Mouse (Mus musculus) B cell, adult (primary cell): ENCODE results near the gene Snx21. TPM values are rescaled to one million over a fixed set of nuclear protein-coding genes. Genes with fewer than 3 reads are reported as not detected.

Source experiments
- total RNA-seq: library from RNA; stranded (reverse); gene quantifications from 4 replicates; pipeline ENCODE4 v1.2.4, GENCODE M21; 2023; ENCODE audit not compliant: inconsistent age

Snx21 gene
- 0.60 to 1.5 TPM (median 0.69 TPM) in 4 replicates for total RNA-seq

DNA sequence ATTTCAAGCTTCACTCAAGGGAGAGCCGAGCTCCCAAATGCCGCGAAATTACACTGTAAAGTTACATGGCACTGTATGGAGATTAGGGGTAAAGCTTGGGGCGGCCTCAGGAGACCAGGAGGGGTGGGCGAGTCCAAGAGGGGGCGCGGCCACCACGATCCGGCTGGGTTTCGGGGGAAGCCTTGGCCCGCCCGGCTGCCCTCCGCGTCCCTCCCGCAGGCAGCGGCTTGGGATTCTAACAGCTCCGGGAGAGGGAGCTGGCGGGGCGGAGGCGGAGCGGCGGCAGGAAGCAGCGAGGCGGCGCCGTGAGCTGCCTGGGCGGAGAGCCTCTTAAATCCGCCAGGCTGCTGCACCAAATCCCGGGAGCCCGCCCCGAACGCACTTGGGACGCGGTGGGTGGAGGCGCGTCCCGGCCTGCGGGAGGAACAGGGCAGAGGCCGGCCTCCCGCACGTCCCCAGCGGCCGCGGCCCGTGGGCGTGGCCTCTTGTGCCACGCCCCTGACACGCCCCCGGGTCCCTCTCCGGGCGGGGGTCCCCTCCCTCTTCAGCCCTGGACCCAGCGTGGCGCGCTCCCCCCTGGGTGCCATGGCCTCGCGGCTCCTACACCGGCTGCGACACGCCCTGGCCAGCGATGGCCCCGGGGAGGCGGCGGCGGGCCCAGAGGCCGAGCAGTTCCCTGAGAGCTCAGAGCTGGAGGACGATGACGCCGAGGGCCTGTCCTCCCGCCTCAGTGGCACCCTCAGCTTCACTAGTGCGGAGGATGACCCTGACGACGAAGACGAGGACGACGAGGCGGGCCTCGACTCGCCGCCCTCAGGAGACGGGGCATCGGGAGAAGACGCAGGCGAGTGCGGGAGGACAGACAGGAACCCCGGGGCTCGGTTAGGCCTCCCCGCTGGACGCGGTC lies at the start of gene Snx21:
Gene Snx21, plus strand, starts transcription at position 343 of the 907 bp plus-strand sequence.

DNA sequence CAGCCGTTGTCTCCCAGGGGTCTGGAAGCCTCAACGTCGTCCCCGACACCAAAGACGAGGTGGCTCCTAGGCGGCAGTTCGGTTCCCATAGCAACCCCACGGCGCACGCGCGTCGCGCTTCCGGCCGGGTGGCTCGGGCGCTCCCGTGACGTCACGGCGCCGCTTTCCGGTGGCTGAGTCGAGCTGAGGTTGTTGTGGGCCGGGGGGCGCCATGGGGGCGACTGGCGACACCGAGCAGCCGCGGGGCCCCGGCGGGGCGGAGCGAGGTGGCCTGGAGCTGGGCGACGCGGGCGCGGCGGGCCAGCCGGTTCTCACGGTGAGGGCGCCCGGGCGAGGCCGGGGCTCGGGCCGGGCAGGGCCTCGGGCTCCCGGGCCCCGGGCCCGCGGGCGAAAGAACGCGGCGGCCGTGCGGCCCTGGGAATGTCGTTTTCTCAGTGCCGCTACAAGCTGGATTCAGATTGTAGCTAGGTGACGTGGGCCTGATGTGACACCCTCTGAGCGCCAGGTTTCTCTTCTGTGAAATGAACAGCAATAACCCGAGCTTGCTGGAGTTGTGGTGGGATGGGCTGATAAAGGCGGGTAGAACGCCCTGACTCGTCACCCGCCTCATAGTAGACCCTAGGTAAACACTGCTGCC lies 39.7 kb upstream of the Snx21 start, which contains the start of the genes Wfdc3 and Dnttip1:
Gene Wfdc3, minus strand, starts transcription at position 89 of the 637 bp plus-strand sequence.
Gene Dnttip1, plus strand, starts transcription at position 141 of the 637 bp plus-strand sequence.

DNA sequence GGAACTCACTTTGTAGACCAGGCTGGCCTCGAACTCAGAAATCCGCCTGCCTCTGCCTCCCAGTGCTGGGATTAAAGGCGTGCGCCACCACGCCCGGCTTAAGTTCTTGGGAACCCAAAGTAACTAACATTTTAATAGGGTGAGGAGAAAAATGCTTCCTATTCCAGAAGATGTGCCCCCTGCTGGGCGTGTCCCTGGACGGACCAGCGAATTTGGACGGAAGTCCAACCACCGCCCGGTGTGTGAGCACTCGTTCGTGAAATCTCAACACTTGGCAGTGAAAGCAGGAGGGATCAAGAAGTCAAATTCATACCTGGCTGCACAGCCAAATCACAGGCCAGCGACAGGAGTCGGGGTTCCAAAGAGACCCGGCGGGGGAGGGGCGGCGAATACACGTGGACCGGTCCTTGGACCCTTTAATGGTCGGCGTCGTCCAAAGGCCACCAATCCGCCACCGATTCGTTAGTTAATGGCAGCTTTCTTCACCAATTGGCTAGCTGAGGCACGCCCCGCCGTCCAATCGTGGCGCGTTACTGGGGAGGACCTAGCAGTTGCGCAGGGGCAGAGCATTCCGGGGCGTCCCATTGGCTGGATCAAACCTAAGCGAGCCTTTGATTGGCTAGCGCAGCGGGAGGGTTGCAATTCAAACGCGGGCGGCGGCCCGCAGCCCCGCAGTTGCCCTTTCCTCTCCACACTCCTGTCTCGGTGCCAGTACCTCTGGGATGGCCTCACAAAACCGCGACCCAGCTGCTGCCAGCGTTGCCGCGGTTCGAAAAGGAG lies 16.2 kb upstream of the Snx21 start, which contains the start of gene Ube2c:
Gene Ube2c, plus strand, starts transcription at position 641 of the 780 bp plus-strand sequence.

GRCm38 (mm10) chr2:164779481-164780086 lies 6.0 kb upstream of the Snx21 start, which contains the start of gene Tnnc2:
TSS of gene Tnnc2 (minus strand) at chr2:164779967.

DNA sequence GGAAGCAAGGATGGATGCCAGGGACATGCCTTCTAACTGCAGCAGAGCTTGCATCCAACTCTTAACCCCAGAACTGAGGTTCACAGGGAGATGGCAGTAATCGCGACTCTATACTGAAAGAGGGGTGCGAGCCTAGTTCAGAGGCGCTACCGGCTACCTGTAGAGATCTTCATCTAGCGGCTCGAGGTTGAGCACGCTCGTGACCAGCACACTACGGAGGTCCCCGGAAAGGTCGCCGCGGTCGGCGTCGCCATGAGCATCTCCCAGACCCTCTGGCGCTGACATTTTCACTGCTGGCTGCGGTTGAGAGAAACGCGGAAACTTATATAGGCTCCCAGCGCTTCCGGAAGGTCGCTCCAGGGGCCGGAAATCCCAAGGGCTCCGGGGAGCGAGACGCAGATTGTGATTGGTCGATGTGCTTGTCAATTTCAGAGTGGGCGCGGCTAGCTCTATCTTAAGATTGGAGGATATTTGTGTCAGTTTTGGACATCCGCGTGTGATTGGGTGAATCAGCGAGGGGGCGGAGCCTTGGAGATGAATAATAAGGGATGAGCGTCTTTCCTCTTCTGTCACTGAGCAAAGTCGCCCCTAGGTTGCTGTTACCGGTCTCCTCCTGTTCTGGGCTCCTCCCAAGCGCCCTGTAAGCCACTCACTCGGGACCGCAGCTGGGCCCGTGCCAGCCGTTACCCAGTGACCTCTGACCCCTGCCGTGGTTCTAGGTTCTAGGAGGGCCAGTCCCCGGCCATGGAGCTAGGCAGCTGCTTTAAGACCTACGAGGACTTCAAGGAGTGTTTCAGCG lies 19.1 kb downstream of the Snx21 start, which contains the start of the genes Acot8 and Zswim3:
Gene Acot8, minus strand, starts transcription at position 350 of the 799 bp plus-strand sequence.
Gene Zswim3, plus strand, starts transcription at position 566 of the 799 bp plus-strand sequence.

DNA sequence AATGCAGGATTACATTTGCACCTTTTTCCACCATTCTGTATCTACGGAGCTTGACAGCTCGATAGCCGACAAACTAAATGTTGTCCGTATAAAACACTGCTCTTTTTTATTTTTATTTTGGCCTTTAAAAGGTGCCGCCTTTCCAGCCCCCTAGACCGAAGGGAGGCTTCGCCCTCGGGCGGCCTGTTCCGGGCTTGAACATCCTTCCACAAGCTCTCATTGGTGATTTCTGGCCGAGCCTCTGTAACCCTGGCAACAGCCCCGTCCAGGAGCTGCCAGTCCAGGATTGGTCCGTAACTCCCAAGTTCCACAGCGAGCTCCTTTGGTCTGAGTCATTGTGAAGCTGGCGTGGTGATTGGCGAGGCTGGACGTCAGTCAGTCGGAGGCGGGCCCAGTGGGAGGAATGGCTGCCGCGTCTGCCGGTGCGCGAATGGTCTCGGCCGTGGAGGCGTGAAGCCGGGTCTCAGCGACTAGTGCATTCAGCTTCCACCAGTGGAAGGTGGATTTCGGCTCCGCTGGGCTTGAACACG lies 37.1 kb downstream of the Snx21 start, which contains the start of gene Zswim1:
Gene Zswim1, plus strand, starts transcription at position 51 of the 530 bp plus-strand sequence.

DNA sequence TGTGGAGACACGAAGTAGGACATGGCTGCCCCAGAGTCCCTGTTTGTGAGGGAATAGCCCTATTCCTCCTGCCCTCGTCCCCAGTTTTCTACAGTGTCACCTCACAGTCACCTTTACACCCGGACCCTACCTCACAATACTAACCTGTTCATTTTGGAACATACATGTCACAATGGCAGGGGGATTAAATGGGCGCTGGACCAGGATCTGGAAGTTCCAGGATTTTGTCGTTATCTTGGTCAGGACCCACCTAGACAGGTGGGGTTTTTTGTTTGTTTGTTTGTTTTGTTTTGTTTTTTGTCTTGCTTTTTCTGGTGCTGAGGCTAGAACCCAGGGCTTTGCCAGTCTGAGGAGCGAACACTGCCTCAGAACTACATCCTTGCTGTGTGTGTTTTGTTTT lies 42.8 kb downstream of the Snx21 start, which contains the start of gene Spata25:
Gene Spata25, minus strand, starts transcription at position 101 of the 400 bp plus-strand sequence.

GRCm38 (mm10) chr2:164832748-164833301 lies 47.2 kb downstream of the Snx21 start, which contains the start of gene Ctsa:
TSS of gene Ctsa (plus strand) at chr2:164832873.

GRCm38 (mm10) chr2:164833314-164833959 lies 47.8 kb downstream of the Snx21 start, which contains the start of gene Neurl2:
TSS of gene Neurl2 (minus strand) at chr2:164833456.

Other genes with a start within 250 kb of the Snx21 start
- not detected in 4 replicates for gene Wfdc2, start 223.4 kb upstream of the Snx21 start, total RNA-seq
- gene Spint3, start 212.4 kb upstream of the Snx21 start, total RNA-seq: not detected in 4 replicates
- not detected in 4 replicates for gene Wfdc6a, start 200.4 kb upstream of the Snx21 start, total RNA-seq
- not detected in 4 replicates for gene Eppin, start 192.2 kb upstream of the Snx21 start, total RNA-seq
- gene Wfdc6b, start 172.3 kb upstream of the Snx21 start, total RNA-seq: not detected in 4 replicates
- not detected in 4 replicates for gene Wfdc8, start 172.2 kb upstream of the Snx21 start, total RNA-seq
- not detected in 4 replicates for gene Wfdc16, start 147.0 kb upstream of the Snx21 start, total RNA-seq
- gene Wfdc10, start 129.8 kb upstream of the Snx21 start, total RNA-seq: not detected in 4 replicates
- not detected in 4 replicates for gene Wfdc9, start 129.2 kb upstream of the Snx21 start, total RNA-seq
- gene Wfdc11, start 111.7 kb upstream of the Snx21 start, total RNA-seq: not detected in 4 replicates
- gene Wfdc13, start 100.7 kb upstream of the Snx21 start, total RNA-seq: not detected in 4 replicates
- gene Spint4, start 87.3 kb upstream of the Snx21 start, total RNA-seq: not detected in 4 replicates
- gene Spint5, start 70.5 kb upstream of the Snx21 start, total RNA-seq: not detected in 4 replicates
- not detected in 4 replicates for gene Wfdc3, start 39.9 kb upstream of the Snx21 start, total RNA-seq
- 35.3 to 43.4 TPM (median 39.6 TPM) in 4 replicates for gene Dnttip1, start 39.8 kb upstream of the Snx21 start, total RNA-seq
- gene Ube2c, start 15.9 kb upstream of the Snx21 start, total RNA-seq: 2.6 to 4.9 TPM (median 3.6 TPM) in 4 replicates
- gene Tnnc2, start 5.9 kb upstream of the Snx21 start, total RNA-seq: not detected in 4 replicates
- 57.2 to 73.3 TPM (median 63.9 TPM) in 4 replicates for gene Acot8, start 19.1 kb downstream of the Snx21 start, total RNA-seq
- gene Zswim3, start 19.3 kb downstream of the Snx21 start, total RNA-seq: 3.1 to 4.3 TPM (median 3.6 TPM) in 4 replicates
- 7.8 to 9.8 TPM (median 8.5 TPM) in 4 replicates for gene Zswim1, start 36.9 kb downstream of the Snx21 start, total RNA-seq
- 0.69 to 0.74 TPM in 2 of 4 replicates, not detected in the others for gene Spata25, start 42.7 kb downstream of the Snx21 start, total RNA-seq
- 200 to 233 TPM (median 214 TPM) in 4 replicates for gene Ctsa, start 47.0 kb downstream of the Snx21 start, total RNA-seq
- gene Neurl2, start 47.6 kb downstream of the Snx21 start, total RNA-seq: 4.5 to 5.9 TPM (median 4.9 TPM) in 4 replicates
- gene Pltp, start 71.9 kb downstream of the Snx21 start, total RNA-seq: 8.8 to 12.8 TPM (median 10.6 TPM) in 4 replicates
- gene Pcif1, start 93.5 kb downstream of the Snx21 start, total RNA-seq: 91.0 to 95.0 TPM (median 92.9 TPM) in 4 replicates
- gene Zfp335, start 125.9 kb downstream of the Snx21 start, total RNA-seq: 56.4 to 63.7 TPM (median 59.9 TPM) in 4 replicates
- 0.36 to 0.55 TPM (median 0.42 TPM) in 4 replicates for gene Mmp9, start 155.0 kb downstream of the Snx21 start, total RNA-seq
- gene Slc12a5, start 175.0 kb downstream of the Snx21 start, total RNA-seq: 0.83 to 1.8 TPM (median 0.92 TPM) in 4 replicates
- 45.2 to 51.9 TPM (median 47.7 TPM) in 4 replicates for gene Ncoa5, start 249.0 kb downstream of the Snx21 start, total RNA-seq